Mouse (Mus musculus) thymus, postnatal 10 days (tissue): ENCODE results near the gene Strip1.

ENCODE experiments used
- DNase-seq, 2 experiments: peaks; one replicate each; pipeline ENCODE4 v3.0.0; 2021; ENCODE audit warnings: low spot score in 2 of 2

Gene Strip1

GRCm38 (mm10) chr3:107627641-107628040, 3.9 kb downstream of the Strip1 start:
- no peak for DNase-seq

- no peak for DNase-seq
These were observed 4.7 kb downstream of the Strip1 start for GRCm38 (mm10) chr3:107626751-107627150.

- DNase-seq: no peak
These were observed 6.0 kb downstream of the Strip1 start for GRCm38 (mm10) chr3:107625536-107625935.

GRCm38 (mm10) chr3:107624424-107624823, 7.1 kb downstream of the Strip1 start:
- no peak for DNase-seq

- no peak for DNase-seq
These were observed 9.0 kb downstream of the Strip1 start for GRCm38 (mm10) chr3:107622537-107622936.

GRCm38 (mm10) chr3:107621286-107622075, 10.0 kb downstream of the Strip1 start:
- DNase-seq: no peak

GRCm38 (mm10) chr3:107619911-107620310, 11.6 kb downstream of the Strip1 start:
- no peak for DNase-seq

- DNase-seq: no peak
These were observed 13.7 kb downstream of the Strip1 start for GRCm38 (mm10) chr3:107617800-107618199.

- peak; percentile 30 to 69 for DNase-seq
These were observed 18.5 kb downstream of the Strip1 start for GRCm38 (mm10) chr3:107612902-107613525.

- no peak for DNase-seq
These were observed 20.1 kb downstream of the Strip1 start for GRCm38 (mm10) chr3:107611394-107611793.

- no peak for DNase-seq
These were observed 22.1 kb downstream of the Strip1 start for GRCm38 (mm10) chr3:107609376-107609775.

GRCm38 (mm10) chr3:107608808-107609207, 22.7 kb downstream of the Strip1 start:
- DNase-seq: no peak

GRCm38 (mm10) chr3:107607221-107607620, 24.3 kb downstream of the Strip1 start:
- DNase-seq: no peak

- DNase-seq: peak; percentile 16 to 61
These were observed 26.2 kb downstream of the Strip1 start for GRCm38 (mm10) chr3:107605304-107605703.

- DNase-seq: no peak
These were observed 31.4 kb downstream of the Strip1 start for GRCm38 (mm10) chr3:107600127-107600526.

GRCm38 (mm10) chr3:107597586-107598389, 33.7 kb downstream of the Strip1 start:
- no peak for DNase-seq

- no peak for DNase-seq
These were observed 34.4 kb downstream of the Strip1 start for GRCm38 (mm10) chr3:107597134-107597533.

GRCm38 (mm10) chr3:107596559-107596958, 34.9 kb downstream of the Strip1 start:
- DNase-seq: no peak

GRCm38 (mm10) chr3:107595938-107596461, 35.5 kb downstream of the Strip1 start:
- DNase-seq: no peak

GRCm38 (mm10) chr3:107595264-107595937, 36.1 kb downstream of the Strip1 start:
- no peak for DNase-seq

GRCm38 (mm10) chr3:107594662-107595263, 36.7 kb downstream of the Strip1 start, which contains the start of gene Alx3:
Gene Alx3 (plus strand): TSS chr3:107595031.
- no peak for DNase-seq
